Mouse (Mus musculus): ENCODE measurements around the gene Rubcn. TPM values are rescaled to one million over a fixed set of nuclear protein-coding genes. Genes with fewer than 3 reads are reported as not detected.
"Not testable (repeated sequence)": the region's sequence is repeated elsewhere in the genome, so short reads cannot be mapped to it uniquely, and the experiment has no call there.

The Rubcn gene
- 10 to 100 TPM; 60.7 to 72.2 TPM for total RNA-seq (2021)

DNA sequence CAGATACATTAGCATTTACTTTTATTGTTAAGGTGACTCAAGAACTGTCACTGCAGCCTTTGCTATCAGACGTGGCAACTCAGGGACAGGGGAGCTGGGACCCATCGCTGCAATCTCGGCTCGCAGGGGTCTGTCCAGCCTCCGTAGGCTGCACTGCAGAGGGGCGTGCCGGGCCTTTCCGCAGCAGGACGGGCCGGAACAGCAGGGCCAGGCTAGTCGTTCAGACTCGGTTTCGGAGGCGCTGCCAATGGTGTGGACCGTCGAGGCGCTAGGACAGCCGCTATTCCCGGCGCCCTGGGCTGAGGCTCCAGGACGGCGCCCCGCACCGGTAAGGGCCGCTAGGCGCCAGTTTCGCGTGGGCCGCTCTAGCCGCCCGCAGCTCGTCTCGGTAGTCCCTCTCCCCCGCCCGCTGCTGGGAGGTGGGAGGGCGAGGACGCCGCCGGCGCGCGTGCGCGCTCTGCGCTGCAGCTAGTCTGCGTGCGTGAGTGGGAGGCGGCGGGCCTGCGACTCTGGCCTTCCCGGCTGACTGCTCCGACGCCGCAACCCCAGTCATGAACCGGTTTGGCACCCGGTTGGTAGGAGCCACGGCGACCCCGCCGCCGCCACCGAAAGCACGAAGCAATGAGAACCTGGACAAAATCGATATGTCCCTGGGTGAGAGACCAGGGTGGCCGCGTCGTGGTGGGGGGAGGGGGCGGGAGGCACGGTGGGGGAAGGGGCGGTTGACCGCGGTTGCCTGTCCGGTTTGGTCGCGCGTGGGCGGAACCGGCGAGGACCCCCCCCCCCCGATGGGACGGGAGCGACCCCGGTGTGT, at the start of gene Rubcn, which contains the start of gene Fyttd1:
Gene Rubcn (minus strand): TSS at position 424 of the 814 bp plus-strand sequence.
Gene Fyttd1 (plus strand): TSS at position 158 of the 814 bp plus-strand sequence.
- peak; percentile 96 to 97 for DNase-seq (ENCODE audit: low spot score in 2 of 2)
- intact Hi-C loops (cut with DNase I), result loop anchor here (1.0 to 5.0 kb wide), 3 partner anchors 9 to 505 kb away; partner anchors contain the start of genes Smbd1 and Zfp148

- DNase-seq (ENCODE audit: low spot score in 2 of 2), result no peak
- intact Hi-C loops (cut with DNase I), result no loop called here
Measured at GRCm38 (mm10) chr16:32927044-32927443, 49.5 kb upstream of the Rubcn start.

GRCm38 (mm10) chr16:32926629-32927028, 49.1 kb upstream of the Rubcn start:
- DNase-seq (ENCODE audit: low spot score in 2 of 2); intact Hi-C loops (cut with DNase I): not testable (repeated sequence)

DNA sequence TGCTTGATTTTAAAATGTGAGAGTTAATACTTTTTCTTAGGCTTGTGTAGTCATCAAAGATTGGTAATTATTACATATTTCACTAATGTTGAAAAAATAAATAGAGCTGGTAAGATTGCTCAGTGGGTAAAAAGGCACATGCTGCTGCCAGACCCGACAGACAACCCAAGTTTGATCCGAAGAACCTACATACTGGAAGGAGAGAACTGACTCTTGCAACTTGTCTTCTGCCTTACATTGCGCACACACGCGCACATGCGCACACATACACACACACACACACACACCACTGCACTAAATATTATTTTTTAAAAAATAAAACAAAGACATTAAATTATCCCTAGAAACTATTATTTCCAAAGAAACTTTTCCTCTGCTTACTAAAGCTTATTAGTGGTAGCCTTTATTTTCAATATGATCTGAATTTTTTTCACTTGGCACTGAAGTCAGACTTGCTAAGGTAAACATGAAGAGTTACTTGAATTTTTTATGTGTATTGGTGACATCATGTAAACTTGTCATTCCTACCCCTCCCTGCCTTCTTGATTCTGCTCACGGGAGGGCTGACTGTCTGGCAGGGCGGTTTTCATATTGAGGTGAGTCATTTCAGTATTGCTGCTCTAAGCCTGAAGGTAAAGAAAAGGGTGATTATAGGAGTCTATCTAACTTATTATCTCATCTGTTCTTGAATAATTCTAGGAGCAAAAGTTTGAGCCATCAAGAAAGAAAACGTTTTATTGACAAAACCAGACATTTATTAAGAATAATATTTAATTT, 37.9 kb upstream of the Rubcn start:
- no peak for DNase-seq (ENCODE audit: low spot score in 2 of 2)
- intact Hi-C loops (cut with DNase I), result no loop called here

DNA sequence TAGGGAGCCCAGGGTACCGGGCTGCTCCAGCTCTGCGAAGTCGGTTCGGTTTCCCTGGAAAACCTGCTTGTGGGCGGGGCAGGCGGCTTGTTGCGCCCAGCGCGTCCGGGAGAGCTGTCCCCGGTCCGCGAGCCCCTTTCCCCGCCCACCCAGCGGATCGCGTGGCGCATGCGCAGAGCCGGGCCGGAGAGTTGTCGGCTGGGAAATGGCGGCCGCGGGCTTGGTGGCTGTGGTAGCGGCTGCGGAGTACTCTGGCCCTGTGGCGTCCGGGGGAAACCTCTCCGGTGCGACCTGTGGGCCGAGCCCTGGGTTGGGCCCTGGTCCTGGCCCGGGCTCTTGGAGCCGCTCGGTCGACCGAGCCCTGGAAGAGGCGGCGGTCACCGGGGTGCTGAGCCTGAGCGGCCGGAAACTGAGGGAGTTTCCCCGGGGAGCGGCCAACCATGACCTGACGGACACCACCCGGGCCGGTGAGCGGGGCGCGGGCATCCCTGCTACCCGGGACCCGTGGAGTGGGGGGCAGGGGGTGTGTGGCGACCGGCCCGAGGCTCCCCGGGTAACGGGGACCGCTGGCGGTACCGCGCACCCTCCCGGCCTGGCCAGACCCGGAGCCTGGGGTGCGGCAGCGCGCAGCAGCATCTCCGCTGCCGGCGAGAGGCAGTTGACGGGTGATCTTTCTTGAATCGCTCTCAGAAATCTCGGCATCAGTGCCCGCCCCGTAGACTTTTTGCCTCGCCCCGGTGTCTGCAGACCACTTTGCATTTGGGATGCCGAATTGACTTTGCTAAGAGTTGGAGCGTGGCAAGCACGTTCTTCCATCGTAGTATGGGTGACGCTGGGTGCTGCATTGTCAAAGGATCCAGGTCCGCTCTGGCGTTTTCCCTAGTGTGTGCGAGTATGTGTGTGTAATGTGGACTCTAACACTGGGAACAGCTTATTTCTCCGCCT, 36.6 kb upstream of the Rubcn start, which contains the start of gene Lrch3:
Gene Lrch3 (plus strand): TSS at position 164 of the 945 bp plus-strand sequence.
- intact Hi-C loops (cut with DNase I), result no loop called here

DNA sequence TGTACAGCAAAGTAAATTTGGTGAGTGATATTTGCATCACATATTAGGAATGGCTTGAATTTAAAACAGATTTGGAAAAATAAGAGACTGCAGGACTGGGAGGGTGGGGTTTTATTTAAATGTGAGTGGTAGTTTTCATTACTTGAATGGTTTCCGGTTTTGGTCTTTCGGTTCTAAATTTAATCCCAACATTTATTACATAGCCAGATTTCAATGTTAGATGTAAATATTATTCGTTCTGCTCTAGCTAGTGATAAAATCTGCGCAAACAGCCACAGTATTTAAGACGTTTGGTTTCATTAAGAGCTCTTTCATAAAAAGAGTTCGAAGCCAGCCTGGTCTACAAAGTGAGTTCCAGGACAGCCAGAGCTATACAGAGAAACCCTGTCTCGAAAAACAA, 35.6 kb upstream of the Rubcn start:
- intact Hi-C loops (cut with DNase I), result no loop called here
- DNase-seq (ENCODE audit: low spot score in 2 of 2), result no peak

More for the DNA sequence above, 36.6 kb upstream of the Rubcn start, which contains the start of gene Lrch3:
- DNase-seq (ENCODE audit: low spot score in 2 of 2), result peak; percentile 93 to 95

DNA sequence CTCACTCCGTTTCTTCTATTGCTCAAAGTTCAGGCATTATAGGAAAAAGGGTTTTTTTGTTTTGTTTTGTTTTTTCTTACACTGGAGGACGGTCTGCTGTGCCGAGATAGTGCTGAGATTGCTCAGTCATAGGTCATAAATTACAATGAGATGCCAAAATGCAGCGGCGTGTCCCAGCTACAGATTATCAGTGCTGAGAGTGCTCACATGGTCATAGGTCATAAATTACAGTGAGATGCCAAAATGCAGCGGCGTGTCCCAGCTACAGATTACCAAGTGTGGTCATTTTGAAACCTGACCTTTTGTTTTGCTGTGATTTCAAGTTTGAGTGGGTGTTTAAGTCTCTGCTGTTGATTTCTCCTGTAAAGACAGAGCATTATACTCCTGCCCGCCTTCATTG, 29.2 kb upstream of the Rubcn start:
- no peak for DNase-seq (ENCODE audit: low spot score in 2 of 2)
- intact Hi-C loops (cut with DNase I), result no loop called here

DNA sequence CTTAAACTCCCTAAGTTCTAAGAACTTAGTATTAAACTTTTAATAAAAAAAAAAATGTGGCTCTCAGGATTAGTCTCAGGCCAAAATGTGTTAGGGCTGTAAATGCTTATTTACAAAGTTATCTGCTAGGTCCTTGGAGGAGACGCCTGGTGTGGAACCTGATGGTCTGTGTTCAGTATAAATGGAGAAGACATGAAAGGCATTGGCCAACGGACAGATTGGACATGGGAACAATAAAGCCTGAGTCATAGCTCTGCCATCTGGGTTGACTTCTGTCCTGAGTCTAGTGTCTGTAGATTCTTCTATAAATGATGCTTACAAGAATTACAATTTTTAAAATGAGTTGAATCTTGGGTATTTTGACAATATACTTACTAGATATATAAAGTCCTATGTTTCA, 28.6 kb upstream of the Rubcn start:
- intact Hi-C loops (cut with DNase I), result no loop called here
- DNase-seq (ENCODE audit: low spot score in 2 of 2), result no peak

DNA sequence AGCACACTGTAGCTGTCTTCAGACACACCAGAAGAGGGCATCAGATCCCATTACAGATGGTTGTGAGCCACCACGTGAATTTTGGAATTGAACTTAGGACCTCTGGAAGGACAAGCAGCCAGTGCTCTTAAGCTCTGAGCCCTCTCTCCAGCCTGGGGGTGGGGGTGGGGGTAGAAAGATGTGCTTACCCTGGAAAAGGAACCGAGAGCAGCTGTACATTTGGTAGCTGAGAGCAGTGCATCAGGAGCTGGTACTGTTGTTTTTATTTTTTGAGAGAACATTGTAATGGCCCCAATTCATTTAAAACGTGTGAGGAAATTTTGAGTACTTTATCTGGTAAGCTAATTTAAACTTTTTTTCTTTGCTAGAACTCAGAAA, 24.5 kb upstream of the Rubcn start:
- intact Hi-C loops (cut with DNase I), result no loop called here
- DNase-seq (ENCODE audit: low spot score in 2 of 2), result no peak

DNA sequence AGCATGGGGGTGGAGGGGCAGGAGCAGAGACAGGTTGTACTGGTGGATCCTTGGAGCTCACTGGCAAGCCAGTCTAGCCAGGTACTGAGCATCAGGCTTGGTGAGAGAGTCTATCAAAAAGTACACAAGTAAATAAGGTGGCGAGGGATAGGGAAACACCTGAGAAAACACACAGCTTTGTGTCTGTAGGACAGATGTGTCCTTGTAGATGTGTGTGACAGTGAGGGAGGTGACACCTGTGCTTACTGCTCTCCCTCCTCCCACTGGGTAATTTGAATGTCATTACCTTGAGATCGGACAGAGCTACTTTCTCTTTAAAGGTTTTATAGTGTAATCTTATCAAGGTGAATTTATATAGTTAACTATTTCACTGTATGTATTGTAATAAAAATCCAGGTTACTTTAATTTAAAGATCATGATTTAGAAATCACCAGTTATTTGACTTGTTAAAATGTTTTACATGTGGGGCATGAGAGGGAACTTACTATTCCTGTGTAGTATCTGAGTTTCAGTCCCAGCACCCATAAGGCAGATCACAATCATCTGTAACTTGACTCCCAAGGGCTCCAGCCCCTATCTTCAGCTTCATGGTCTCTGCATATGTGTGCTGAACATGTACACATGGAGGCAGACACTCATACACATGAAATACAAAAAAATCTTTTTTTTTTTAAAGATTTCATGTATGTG, 23.9 kb upstream of the Rubcn start:
- no peak for DNase-seq (ENCODE audit: low spot score in 2 of 2)
- intact Hi-C loops (cut with DNase I), result no loop called here

DNA sequence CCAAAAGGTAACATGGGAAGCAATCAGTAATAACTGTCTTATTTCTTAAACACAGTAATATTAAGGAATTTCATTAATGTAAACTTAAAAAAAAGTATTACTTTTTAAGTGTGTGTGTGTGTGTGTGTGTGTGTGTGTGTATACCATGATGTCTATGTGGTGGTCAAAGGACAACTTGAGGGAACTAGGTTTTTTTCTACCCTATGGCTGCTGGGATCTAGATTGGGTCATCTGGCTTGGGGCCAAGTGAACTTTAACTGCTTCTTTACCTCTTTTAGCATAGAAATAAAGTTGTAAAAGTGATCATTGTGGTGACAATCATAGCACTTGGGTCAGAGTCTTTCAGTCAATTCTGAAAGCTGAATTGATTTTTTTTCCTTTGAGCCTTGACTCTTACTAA, 18.6 kb upstream of the Rubcn start:
- DNase-seq (ENCODE audit: low spot score in 2 of 2), result no peak
- intact Hi-C loops (cut with DNase I), result no loop called here

DNA sequence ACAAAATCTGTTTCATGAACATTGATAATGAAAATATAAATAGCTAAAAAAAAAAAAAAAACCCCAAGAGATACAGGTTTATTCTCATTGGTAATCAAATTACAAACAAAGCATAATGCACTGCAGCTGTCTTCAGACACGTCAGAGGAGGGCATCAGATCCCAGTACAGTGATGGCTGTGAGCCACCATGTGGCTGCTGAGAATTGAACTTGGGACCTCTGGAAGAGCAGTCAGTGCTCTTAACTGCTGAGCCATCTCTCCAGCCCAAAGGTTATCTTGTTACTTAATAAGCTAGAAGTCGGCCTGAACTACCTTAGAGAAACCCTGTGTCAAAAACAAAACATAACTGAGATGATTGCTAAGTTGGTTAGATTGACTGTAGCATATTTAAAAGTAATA, 12.3 kb upstream of the Rubcn start:
- no peak for DNase-seq (ENCODE audit: low spot score in 2 of 2)
- intact Hi-C loops (cut with DNase I), result no loop called here

- intact Hi-C loops (cut with DNase I), result no loop called here
Measured at GRCm38 (mm10) chr16:32887996-32888395, 10.4 kb upstream of the Rubcn start.

DNA sequence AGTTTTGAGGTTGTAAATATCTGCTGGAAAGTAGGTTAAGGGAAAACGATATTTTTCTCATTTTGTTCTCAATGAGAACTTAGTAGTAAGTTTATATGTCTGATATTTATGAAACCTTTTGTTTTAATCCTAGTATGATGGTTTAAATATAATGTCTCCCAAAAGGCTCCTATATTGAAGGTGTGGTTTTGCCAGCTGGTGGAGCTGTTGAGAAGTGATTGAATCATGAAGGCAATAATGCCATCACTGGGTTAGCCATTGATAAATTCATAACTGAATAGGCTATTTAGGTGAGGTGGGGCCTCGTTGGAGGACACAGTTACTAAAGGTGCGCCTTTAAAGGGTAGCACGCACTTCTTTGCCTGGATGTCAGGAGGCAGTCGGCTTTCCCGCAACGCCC, 4.0 kb upstream of the Rubcn start:
- intact Hi-C loops (cut with DNase I), result no loop called here
- DNase-seq (ENCODE audit: low spot score in 2 of 2), result no peak

More at GRCm38 (mm10) chr16:32887996-32888395, 10.4 kb upstream of the Rubcn start:
- DNase-seq (ENCODE audit: low spot score in 2 of 2), result no peak

DNA sequence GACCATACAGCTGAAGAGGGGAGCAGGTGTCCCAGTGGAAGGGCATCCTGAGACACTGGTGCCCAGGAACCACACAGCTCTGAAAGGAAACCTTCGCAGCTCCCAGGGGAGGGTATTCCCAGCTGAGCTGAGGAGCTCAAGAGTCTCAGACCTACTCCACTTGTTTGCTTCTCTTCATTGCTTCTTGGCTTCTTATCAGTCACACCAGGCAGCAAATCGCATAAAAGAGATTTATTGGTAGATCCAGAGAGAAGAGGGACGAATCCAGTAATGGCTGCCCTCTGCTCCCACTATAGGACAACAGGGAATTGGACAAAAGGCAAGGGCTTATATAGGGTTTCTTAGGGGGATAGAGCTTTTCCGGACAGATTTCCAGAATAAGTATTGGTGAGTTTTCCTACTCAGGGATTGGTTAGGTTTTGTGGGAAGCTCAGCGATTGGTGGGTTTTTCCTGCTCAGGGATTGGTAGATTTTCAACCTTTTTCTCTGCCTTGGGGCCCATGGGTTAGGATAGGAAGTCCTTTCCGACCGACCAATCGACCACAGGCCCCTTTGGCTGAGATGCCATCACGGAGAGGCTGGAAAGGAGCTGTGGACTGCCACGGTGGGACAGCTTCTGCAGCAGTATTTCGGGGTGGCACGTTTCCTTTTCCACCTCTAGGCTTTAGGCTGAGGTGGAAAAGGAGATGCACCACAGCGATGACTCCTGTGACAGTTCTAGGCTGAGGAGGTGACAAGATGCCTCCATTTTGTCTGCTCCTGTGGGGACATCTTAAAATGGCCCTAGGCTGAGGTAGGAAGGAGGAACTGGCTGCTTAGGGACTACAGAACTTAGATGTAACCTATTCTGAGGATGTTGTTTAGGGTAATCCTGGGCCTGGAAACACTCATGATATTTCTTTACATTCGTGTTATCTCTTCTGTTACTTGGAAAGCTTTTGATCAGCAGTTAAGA, 1.7 kb upstream of the Rubcn start:
- intact Hi-C loops (cut with DNase I), result loop anchor here (5.0 kb wide), 2 partner anchors 67 to 503 kb away; partner anchors contain the start of genes Smbd1 and Zfp148
- no peak for DNase-seq (ENCODE audit: low spot score in 2 of 2)

DNA sequence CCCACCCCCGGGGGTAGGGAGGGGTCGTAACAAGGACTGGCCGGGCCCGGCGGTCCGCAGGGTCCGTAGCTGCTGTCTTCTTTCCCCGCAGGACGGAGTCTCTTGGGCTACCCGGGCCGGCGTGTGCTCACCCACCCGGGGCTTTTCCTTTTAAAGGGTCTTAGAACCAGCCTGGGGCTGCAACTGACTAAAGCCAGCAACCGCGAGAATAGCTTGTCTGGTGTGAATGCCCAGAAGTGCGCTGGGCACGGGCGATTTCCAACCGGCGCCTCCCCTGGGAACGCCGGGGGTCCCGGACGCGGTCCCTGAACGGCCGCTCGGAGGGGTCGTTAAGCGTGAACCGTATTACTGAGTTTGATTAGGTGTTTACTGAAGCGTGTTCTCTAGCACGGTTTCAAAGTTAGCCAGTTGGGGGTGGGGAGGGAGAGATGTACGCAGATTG, 612 bp upstream of the Rubcn start:
- DNase-seq (ENCODE audit: low spot score in 2 of 2), result no peak
- intact Hi-C loops (cut with DNase I), result loop anchor here (5.0 kb wide), 2 partner anchors 66 to 504 kb away; partner anchors contain the start of genes Smbd1 and Zfp148

GRCm38 (mm10) chr16:32876831-32877230, 735 bp downstream of the Rubcn start:
- intact Hi-C loops (cut with DNase I), result loop anchor here (1.0 to 5.0 kb wide), 3 partner anchors 9 to 505 kb away; partner anchors contain the start of genes Smbd1 and Zfp148
- no peak for DNase-seq (ENCODE audit: low spot score in 2 of 2)
